Mouse (Mus musculus) C2C12 (cell line): ENCODE data around the gene Agps.

ENCODE experiments used
- CEBPB ChIP-seq: IDR thresholded peaks from one replicate; pipeline ENCODE4 v1.6.1; 2011; ENCODE audit warnings: low read depth, mild to moderate bottlenecking, control low read depth, moderate library complexity
- CTCF ChIP-seq: IDR thresholded peaks from one replicate; pipeline ENCODE4 v1.5.1; 2011; ENCODE audit not compliant: control insufficient read depth, insufficient read depth, insufficient read length
- FOSL1 ChIP-seq: IDR thresholded peaks from one replicate; pipeline ENCODE4 v1.8.0; 2011; ENCODE audit warnings: mild to moderate bottlenecking, low read length; ENCODE audit not compliant: poor library complexity, insufficient read depth, severe bottlenecking
- MAX ChIP-seq: IDR thresholded peaks from one replicate; pipeline ENCODE4 v1.6.1; 2011; ENCODE audit warnings: mild to moderate bottlenecking, control low read depth
- MYOD1 ChIP-seq: IDR thresholded peaks from one replicate; pipeline ENCODE4 v1.6.1; 2011; ENCODE audit warnings: low read depth; ENCODE audit not compliant: control insufficient read depth, insufficient read length
- MYOG ChIP-seq: IDR thresholded peaks from one replicate; pipeline ENCODE4 v1.6.1; 2011; ENCODE audit not compliant: control insufficient read depth, insufficient read length; ENCODE audit errors: extremely low read depth
- USF1 ChIP-seq: IDR thresholded peaks from one replicate; pipeline ENCODE4 v1.6.1; 2011; ENCODE audit warnings: low read depth, mild to moderate bottlenecking, control low read depth, moderate library complexity

- no peak for TF ChIP-seq CTCF
- TF ChIP-seq CEBPB = no peak
- no peak for TF ChIP-seq USF1
- TF ChIP-seq MAX = no peak
- TF ChIP-seq MYOD1 = no peak
- TF ChIP-seq FOSL1 = no peak
- no peak for TF ChIP-seq MYOG
These were observed 804 bp downstream of the Agps start for GRCm38 (mm10) chr2:75832781-75833180.
